20 mouse cellular contexts compared by ENCODE assay signal in genomic region chr10:62013190-62013589, GRCm38 (mm10). TPM values are rescaled to one million over a fixed set of nuclear protein-coding genes. Genes with fewer than 3 reads are reported as not detected.
"Had no signal": no experiment of that assay in that cellular context is flagged by ENCODE, and none has a peak within 500 bp of the region (broad histone marks: within the 10 kb centered on the region; RNA-seq: fewer than 3 reads in every experiment).

No protein-coding gene starts in this region.

- H3K9me3 ChIP-seq: midbrain, embryonic 10.5 days; midbrain, embryonic 12.5 days; neural tube, embryonic 13.5 days; neural tube, embryonic 15.5 days had no signal

- H3K36me3 ChIP-seq: midbrain, embryonic 10.5 days; midbrain, embryonic 12.5 days; neural tube, embryonic 13.5 days; neural tube, embryonic 15.5 days had no signal

- DNase-seq: lung, adult 18-20 months; lung, embryonic 14.5 days; lung, postnatal 10 days; lung, postnatal 4 days; midbrain, embryonic 14.5 days; retina, postnatal 1 day; right cerebral cortex, adult 18-20 months; right cerebral cortex, postnatal 25 days; right cerebral cortex, postnatal 4 days; spleen, adult 18-20 months; thymus, adult 18-20 months; thymus, postnatal 14 days; thymus, postnatal 36 days had no signal

- H3K4me1 ChIP-seq: neural tube, embryonic 15.5 days had no signal

- H3K9ac ChIP-seq: lung, embryonic 14.5 days; midbrain, embryonic 12.5 days; neural tube, embryonic 13.5 days; neural tube, embryonic 15.5 days had no signal

- H3K27ac ChIP-seq: midbrain, embryonic 10.5 days; midbrain, embryonic 12.5 days; neural tube, embryonic 13.5 days; neural tube, embryonic 15.5 days had no signal

- H3K27me3 ChIP-seq: midbrain, embryonic 12.5 days; neural tube, embryonic 13.5 days; neural tube, embryonic 15.5 days had no signal

- H3K4me3 ChIP-seq: midbrain, embryonic 10.5 days; midbrain, embryonic 12.5 days; myocyte; neural tube, embryonic 13.5 days; neural tube, embryonic 15.5 days had no signal

RNA-seq across cellular contexts. Expression of gene Col13a1, which starts 34.3 kb away (rescaled TPM):
- total RNA-seq: megakaryocyte, adult 5-6 weeks; megakaryocyte-erythroid progenitor cell, adult 5-6 weeks had no signal
